Mouse (Mus musculus) kidney, embryonic 15.5 days (tissue): Measurements from ENCODE around the gene Gm45717. TPM values are rescaled to one million over a fixed set of nuclear protein-coding genes. Genes with fewer than 3 reads are reported as not detected.

Experiments
- polyA plus RNA-seq: library from polyadenylated mRNA; unstranded; fragments of >200 nt; fragmentation: Nextera tagmentation; extraction: Ambion mirVana; gene quantifications from 2 replicates; pipeline ENCODE4 v1.2.1, GENCODE M21; 2015

Gm45717 gene
- polyA plus RNA-seq, 1 experiment from 2014 or later = 0.39 TPM

Other genes with a start within 250 kb of the Gm45717 start
- gene Cyp2e1, start 192.2 kb downstream of the Gm45717 start, polyA plus RNA-seq = 0.42 and 0.49 TPM in 2 replicates
- 0.10 and 0.22 TPM in 2 replicates for gene Syce1, start 168.1 kb downstream of the Gm45717 start, polyA plus RNA-seq
- 1.7 and 1.8 TPM in 2 replicates for gene Zfp941, start 133.8 kb downstream of the Gm45717 start, polyA plus RNA-seq
- 0.62 and 0.82 TPM in 2 replicates for gene Urah, start 120.9 kb downstream of the Gm45717 start, polyA plus RNA-seq
- gene Scgb1c1, start 110.4 kb downstream of the Gm45717 start, polyA plus RNA-seq = not detected in 2 replicates
- gene Odf3, start 108.1 kb downstream of the Gm45717 start, polyA plus RNA-seq = 0.12 TPM in 1 of 2 replicates, not detected in the other
- not detected in 2 replicates for gene Gm45785, start 99.6 kb downstream of the Gm45717 start, polyA plus RNA-seq
- 54.8 and 59.7 TPM in 2 replicates for gene Ric8a, start 99.0 kb downstream of the Gm45717 start, polyA plus RNA-seq
- gene Bet1l, start 98.4 kb downstream of the Gm45717 start, polyA plus RNA-seq = 35.9 and 37.2 TPM in 2 replicates
- 241 and 246 TPM in 2 replicates for gene Psmd13, start 74.0 kb downstream of the Gm45717 start, polyA plus RNA-seq
- 32.5 and 36.3 TPM in 2 replicates for gene Sirt3, start 73.6 kb downstream of the Gm45717 start, polyA plus RNA-seq
- gene Cox8b, start 55.5 kb downstream of the Gm45717 start, polyA plus RNA-seq = 3.9 and 4.8 TPM in 2 replicates
- 1.1 and 1.2 TPM in 2 replicates for gene Nlrp6, start 35.0 kb downstream of the Gm45717 start, polyA plus RNA-seq
- 19.5 and 23.5 TPM in 2 replicates for gene Pgghg, start 14.5 kb downstream of the Gm45717 start, polyA plus RNA-seq
- gene Ifitm5, start 5.6 kb downstream of the Gm45717 start, polyA plus RNA-seq = 4.3 and 21.7 TPM in 2 replicates
- 897 and 954 TPM in 2 replicates for gene Ifitm2, start 50 bp upstream of the Gm45717 start, polyA plus RNA-seq
- gene Ifitm1, start 11.3 kb upstream of the Gm45717 start, polyA plus RNA-seq = 55.2 and 59.7 TPM in 2 replicates
- 187 and 205 TPM in 2 replicates for gene Ifitm3, start 54.8 kb upstream of the Gm45717 start, polyA plus RNA-seq
- 1.3 and 2.2 TPM in 2 replicates for gene Ifitm6, start 62.0 kb upstream of the Gm45717 start, polyA plus RNA-seq
- not detected in 2 replicates for gene Gm17387, start 73.2 kb upstream of the Gm45717 start, polyA plus RNA-seq
- 12.4 and 15.4 TPM in 2 replicates for gene B4galnt4, start 105.2 kb upstream of the Gm45717 start, polyA plus RNA-seq
- gene Pkp3, start 122.3 kb upstream of the Gm45717 start, polyA plus RNA-seq = 7.8 and 7.9 TPM in 2 replicates
- 20.8 and 24.7 TPM in 2 replicates for gene Sigirr, start 144.6 kb upstream of the Gm45717 start, polyA plus RNA-seq
- 6.0 TPM in 2 replicates for gene Ano9, start 161.9 kb upstream of the Gm45717 start, polyA plus RNA-seq
- 79.9 and 83.4 TPM in 2 replicates for gene Ptdss2, start 166.4 kb upstream of the Gm45717 start, polyA plus RNA-seq
- 115 and 122 TPM in 2 replicates for gene Rnh1, start 216.9 kb upstream of the Gm45717 start, polyA plus RNA-seq
- gene Hras, start 238.1 kb upstream of the Gm45717 start, polyA plus RNA-seq = 92.1 and 98.0 TPM in 2 replicates
- gene Lrrc56, start 238.2 kb upstream of the Gm45717 start, polyA plus RNA-seq = 10.3 and 13.9 TPM in 2 replicates